7 mouse cellular contexts compared by ENCODE assay signal in the genomic region with DNA sequence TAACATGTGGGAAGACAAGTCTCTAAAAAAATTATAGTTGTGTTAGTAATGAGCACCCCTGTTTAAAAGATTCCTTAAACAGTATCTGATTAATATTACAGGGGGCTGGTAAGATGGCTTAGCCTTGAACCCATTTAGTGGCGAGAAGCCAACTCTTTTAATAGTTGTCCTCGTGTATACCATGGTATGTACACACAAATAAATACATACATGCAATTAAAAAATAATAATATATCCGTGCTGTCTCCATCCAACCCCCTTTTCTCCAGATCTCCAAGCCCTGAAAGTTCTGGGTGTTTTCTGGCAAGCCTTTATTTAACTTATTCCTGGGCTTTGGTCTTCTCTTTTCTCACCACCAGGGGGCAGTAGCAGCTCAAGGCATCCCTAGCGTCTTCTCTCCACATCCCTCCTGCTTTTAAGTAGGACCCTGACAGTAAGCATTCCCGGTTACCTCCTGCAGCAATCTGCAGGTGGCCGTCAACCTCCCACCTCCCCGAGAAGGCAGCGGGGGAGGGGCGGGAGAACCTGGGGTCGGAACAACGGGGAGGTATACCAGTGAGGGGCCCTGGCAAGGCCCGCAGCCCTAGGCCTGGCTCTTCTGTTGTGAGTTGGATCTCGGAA. TPM values are rescaled to one million over a fixed set of nuclear protein-coding genes. Genes with fewer than 3 reads are reported as not detected.
A peak's percentile ranks its signal among the peaks of the same experiment; 100 is the strongest.
DNase-seq lines count a peak whose midpoint lies in the region; ATAC-seq lines count a peak whose summit lies in the region.

No protein-coding gene starts in this region.

- ATAC-seq in megakaryocyte progenitor cell, adult 5-6 weeks (replicated peaks; ENCODE audit: poor library complexity), result peak; percentile 48

- DNase-seq in adipocyte (ENCODE audit: low spot score), result peak; percentile 87
- DNase-seq in cerebellum, postnatal 25 days, result peak; percentile 67 to 80
- peak; percentile 58 to 74 for DNase-seq in frontal cortex, postnatal 25 days (ENCODE audit: low spot score in 2 of 2)
- peak; percentile 85 for DNase-seq in hindlimb bud, embryonic 11.5 days (ENCODE audit: extremely low spot score, low read depth, low spot score)
- peak; percentile 36 to 42 for DNase-seq in left cerebral cortex, adult 8-10 months (ENCODE audit: low spot score in 2 of 2)
- peak; percentile 78 for DNase-seq in right cerebral cortex, postnatal 14 days

RNA-seq across cellular contexts. Expression of a gene that starts 13.7 kb away (rescaled TPM):
- total RNA-seq in left cerebral cortex, adult 8-10 months (2022), result 100 to 1,000 TPM in 3 of 4 experiments, 10 to 100 TPM in 1; 96.7 to 124 (median 114) TPM
- total RNA-seq in megakaryocyte progenitor cell, adult 5-6 weeks (2015), result 4.1 and 6.6 TPM in 2 replicates
- 18.8 and 23.3 TPM in 2 replicates for total RNA-seq in megakaryocyte progenitor cell, adult 5-6 weeks (2017)

RNA-seq across cellular contexts. Expression of a gene that starts 13.9 kb away (rescaled TPM):
- total RNA-seq in left cerebral cortex, adult 8-10 months (2022), result 1 to 10 TPM in 3 of 4 experiments, under 1 TPM in 1; 0.83 to 1.3 (median 1.2) TPM
- total RNA-seq in megakaryocyte progenitor cell, adult 5-6 weeks (2015), result 0.12 TPM in 1 of 2 replicates, not detected in the other
- total RNA-seq in megakaryocyte progenitor cell, adult 5-6 weeks (2017), result not detected in 2 replicates

Comparison
In these comparisons a context has a peak if more than half of its experiments do, and no peak if none do; other contexts are left out.
1. Peak in every context shown above with its lines: DNase-seq and ATAC-seq.
2. RNA of a gene that starts 13.7 kb away (total RNA-seq): 96.7 to 124 TPM in left cerebral cortex, adult 8-10 months; 4.1 to 23.3 TPM in megakaryocyte progenitor cell, adult 5-6 weeks; every median in the first group is over 4 times any median in the second.